Mouse (Mus musculus) midbrain, postnatal 0 days (tissue): ENCODE data around the gene Otop2. TPM values are rescaled to one million over a fixed set of nuclear protein-coding genes. Genes with fewer than 3 reads are reported as not detected.

ENCODE experiments used
- ATAC-seq: fragments of 200-750 bp; cut with Nextera tagmentation; 2 replicates; pipeline ENCODE4 v1.8.0; 2017; ENCODE audit warnings: moderate number of reproducible peaks, mild to moderate bottlenecking, moderate TSS enrichment, moderate library complexity; ENCODE audit not compliant: low FRiP score
- DNase-seq: peaks from one replicate; pipeline ENCODE4 v3.0.0-alpha.2; 2015; ENCODE audit warnings: low spot score
- H3K27ac ChIP-seq: fragments of 300-500 bp; sonication (generic); 2 replicates; pipeline ENCODE4 v1.5.1; 2014; ENCODE audit warnings: low read depth, mild to moderate bottlenecking, low read length, mixed read lengths
- H3K27me3 ChIP-seq: fragments of 300-500 bp; sonication (generic); 2 replicates; pipeline ENCODE4 v1.6.1; 2014; ENCODE audit warnings: low read length, control low read depth, mixed read lengths; ENCODE audit not compliant: insufficient read depth
- H3K36me3 ChIP-seq: fragments of 300-500 bp; sonication (generic); 2 replicates; pipeline ENCODE4 v1.6.1; 2014; ENCODE audit warnings: low read length, control low read depth, mixed read lengths; ENCODE audit not compliant: insufficient read depth
- H3K4me1 ChIP-seq: fragments of 300-500 bp; sonication (generic); 2 replicates; pipeline ENCODE4 v1.6.1; 2014; ENCODE audit warnings: mild to moderate bottlenecking, control low read depth, antibody characterized with exemption, low read length, mixed read lengths; ENCODE audit not compliant: insufficient read depth
- H3K4me2 ChIP-seq: fragments of 300-500 bp; sonication (generic); 2 replicates; pipeline ENCODE4 v1.6.1; 2014; ENCODE audit warnings: low read depth, mild to moderate bottlenecking, low read length, mixed read lengths; ENCODE audit not compliant: poor library complexity, severe bottlenecking
- H3K4me3 ChIP-seq: fragments of 300-500 bp; sonication (generic); 2 replicates; pipeline ENCODE4 v1.5.1; 2014; ENCODE audit warnings: low read depth, mild to moderate bottlenecking, low read length, moderate library complexity
- H3K9ac ChIP-seq: fragments of 300-500 bp; sonication (generic); replicated peaks from 2 replicates; pipeline ENCODE4 v1.6.1; 2014; ENCODE audit warnings: mild to moderate bottlenecking, low read length, moderate library complexity, mixed read lengths; ENCODE audit not compliant: poor library complexity, severe bottlenecking
- H3K9me3 ChIP-seq: fragments of 300-500 bp; sonication (generic); 2 replicates; pipeline ENCODE4 v1.6.1; 2016; ENCODE audit warnings: low read length, control low read depth
- CTCF ChIP-seq: IDR thresholded peaks from 2 replicates; pipeline ENCODE4 v1.5.1; 2016; ENCODE audit warnings: antibody characterized with exemption, mild to moderate bottlenecking
- WGBS: fragments of 180-500 bp; shearing (Covaris S2); extraction: QIAGEN DNeasy Blood & Tissue Kit; methylation state at CpG from one replicate; pipeline ENCODE4 v1.1.7; 2014; 5-methylcytosine and 5-hydroxymethylcytosine counted together
- polyA plus RNA-seq: library from polyadenylated mRNA; unstranded; fragments of >200 nt; fragmentation: Nextera tagmentation; extraction: Ambion mirVana; gene quantifications from 2 replicates; pipeline ENCODE4 v1.2.1, GENCODE M21; 2015
- total RNA-seq: library from RNA; depleted of rRNA; stranded (reverse); fragments of >200 nt; gene quantifications from 2 replicates; pipeline ENCODE4 v1.2.3, GENCODE M21; 2014

The Otop2 gene
- total and polyA plus RNA-seq, 2 experiments from 2014 or later, result 0.05 to 0.15 TPM

DNA sequence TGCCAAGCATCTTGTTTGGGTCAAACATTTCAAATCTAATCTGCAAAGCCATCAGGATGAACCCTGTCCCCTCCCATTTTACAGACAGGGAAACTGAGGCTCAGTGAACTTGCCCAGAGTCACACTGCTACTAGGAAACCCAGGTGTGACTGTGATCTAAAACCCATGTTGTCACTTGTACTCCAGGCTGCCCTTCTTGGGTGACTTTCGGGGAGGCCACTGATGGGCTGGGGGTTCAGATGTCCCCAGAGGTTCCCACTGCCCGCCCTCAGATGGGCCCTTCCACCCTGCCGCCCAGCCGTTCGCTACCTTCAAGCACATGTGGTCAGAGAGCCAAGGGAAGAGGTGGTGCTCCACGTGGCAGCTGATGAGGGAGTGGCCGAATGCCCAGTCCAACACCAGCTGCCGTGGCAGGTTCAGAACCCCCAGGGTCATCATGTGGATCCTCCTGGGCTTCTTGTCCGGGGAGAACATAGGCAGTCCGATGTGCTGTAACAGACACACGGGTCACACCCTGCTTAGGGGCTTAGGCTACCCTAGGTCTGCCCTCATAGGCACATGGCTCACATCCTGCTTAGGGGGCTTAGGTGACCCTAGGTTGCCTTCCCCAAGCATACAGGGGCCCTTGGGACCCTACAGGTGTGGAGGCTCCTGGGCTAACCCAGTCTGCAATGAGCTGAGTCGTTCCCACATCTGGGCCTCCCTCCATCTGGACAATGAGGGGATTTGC, 22.9 kb upstream of the Otop2 start:
- H3K4me1 ChIP-seq, result no peaks in the 10 kb centered on the region

DNA sequence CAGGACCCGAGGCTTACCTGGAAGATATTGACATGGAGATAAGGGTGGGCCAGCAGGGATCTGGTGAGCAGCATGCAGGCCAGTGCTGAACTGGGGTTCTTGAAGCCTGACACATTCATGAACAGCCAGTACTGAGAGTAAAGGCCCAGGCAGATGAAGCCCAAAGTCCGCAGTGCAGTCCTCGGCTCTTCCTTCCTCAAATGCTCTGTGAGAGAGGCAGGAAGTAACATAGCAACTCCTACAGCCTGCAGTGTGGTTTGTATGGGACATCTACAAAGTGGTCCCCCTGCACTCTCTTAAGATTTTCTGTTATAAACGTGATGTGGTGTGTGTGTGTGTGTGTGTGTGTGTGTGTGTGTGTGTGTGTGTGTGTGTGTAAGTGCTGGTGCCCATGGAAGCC, 21.7 kb upstream of the Otop2 start:
- Histone ChIP-seq H3K4me2 (no peak overlapping the region), H3K36me3 (no peaks in the 10 kb centered on the region), H3K9ac (no peak overlapping the region), H3K27me3 (no peaks in the 10 kb centered on the region), H3K27ac (no peak overlapping the region), H3K4me3 (no peak overlapping the region), H3K9me3 (no peaks in the 10 kb centered on the region), H3K4me1 (no peaks in the 10 kb centered on the region)
- TF ChIP-seq CTCF, result no peak
- no peak for ATAC-seq
- 79% methylated on average over 4 of the region's 4 CpGs for WGBS
- no peak for DNase-seq

More for the DNA sequence above, 22.9 kb upstream of the Otop2 start:
- Histone ChIP-seq H3K36me3 (no peaks in the 10 kb centered on the region), H3K4me3 (no peak overlapping the region), H3K27me3 (no peaks in the 10 kb centered on the region), H3K27ac (no peak overlapping the region), H3K9me3 (no peaks in the 10 kb centered on the region), H3K9ac (no peak overlapping the region), H3K4me2 (no peak overlapping the region)
- TF ChIP-seq CTCF, result no peak
- DNase-seq, result no peak
- 81% methylated on average over 12 of the region's 12 CpGs for WGBS
- ATAC-seq, result no peak

DNA sequence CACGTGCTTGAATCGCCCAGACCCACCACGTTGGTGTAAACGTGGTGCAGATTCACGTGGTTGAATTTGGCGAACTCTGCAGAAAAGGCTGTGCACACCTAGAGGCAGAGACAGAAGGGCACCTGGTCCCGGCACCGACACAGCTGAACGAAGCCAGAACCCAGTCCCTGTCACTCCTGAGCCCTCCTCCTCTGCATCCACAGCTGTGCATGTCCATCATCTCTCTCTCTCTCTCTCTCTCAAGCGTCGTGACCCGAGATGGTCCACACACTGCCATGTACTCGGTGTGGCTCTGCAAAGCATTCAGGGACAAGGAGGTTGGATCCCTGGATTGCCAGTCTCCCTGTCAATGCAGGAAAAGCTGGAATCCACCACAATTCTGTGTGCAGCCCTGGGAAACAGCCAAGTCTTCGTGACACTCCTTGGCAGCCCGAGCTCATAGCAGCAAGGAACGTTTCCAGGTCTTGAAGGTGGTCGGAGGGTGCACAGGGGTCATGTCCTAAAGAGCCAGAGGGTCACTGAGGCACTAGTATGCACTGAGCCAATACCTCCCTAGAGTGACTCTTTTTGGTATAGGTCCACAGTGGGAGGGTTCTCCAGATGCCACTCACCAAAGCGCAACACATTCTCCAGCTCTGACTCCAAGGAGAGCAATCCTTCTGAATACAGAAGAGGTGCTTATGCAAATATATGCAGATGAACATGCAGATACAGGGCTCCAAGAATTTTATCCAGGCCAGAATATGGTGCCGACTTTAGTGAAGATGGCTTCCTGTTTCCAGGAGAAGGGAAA, 20.6 kb upstream of the Otop2 start:
- no peaks in the 10 kb centered on the region for H3K9me3 ChIP-seq
- 66% methylated on average over 19 of the region's 19 CpGs for WGBS
- H3K27ac ChIP-seq, result peak overlapping the region; percentile 52
- no peak for TF ChIP-seq CTCF
- no peak overlapping the region for H3K9ac ChIP-seq
- H3K4me2 ChIP-seq, result no peak overlapping the region
- peak; percentile 42; the same call in 1 of the 2 replicates for ATAC-seq
- DNase-seq, result peak; percentile 49
- H3K4me3 ChIP-seq, result no peak overlapping the region
- no peaks in the 10 kb centered on the region for H3K27me3 ChIP-seq
- H3K4me1 ChIP-seq, result no peaks in the 10 kb centered on the region
- no peaks in the 10 kb centered on the region for H3K36me3 ChIP-seq

GRCm38 (mm10) chr11:115287386-115287785, 19.6 kb upstream of the Otop2 start:
- no peaks in the 10 kb centered on the region for H3K9me3 ChIP-seq
- no peak overlapping the region for H3K4me2 ChIP-seq
- no peak overlapping the region for H3K4me3 ChIP-seq
- no peak overlapping the region for H3K9ac ChIP-seq
- no peak overlapping the region for H3K27ac ChIP-seq
- WGBS, result 86% methylated on average over 5 of the region's 5 CpGs
- TF ChIP-seq CTCF, result no peak
- no peaks in the 10 kb centered on the region for H3K36me3 ChIP-seq
- no peak for DNase-seq
- no peaks in the 10 kb centered on the region for H3K4me1 ChIP-seq
- no peak for ATAC-seq
- H3K27me3 ChIP-seq, result no peaks in the 10 kb centered on the region

DNA sequence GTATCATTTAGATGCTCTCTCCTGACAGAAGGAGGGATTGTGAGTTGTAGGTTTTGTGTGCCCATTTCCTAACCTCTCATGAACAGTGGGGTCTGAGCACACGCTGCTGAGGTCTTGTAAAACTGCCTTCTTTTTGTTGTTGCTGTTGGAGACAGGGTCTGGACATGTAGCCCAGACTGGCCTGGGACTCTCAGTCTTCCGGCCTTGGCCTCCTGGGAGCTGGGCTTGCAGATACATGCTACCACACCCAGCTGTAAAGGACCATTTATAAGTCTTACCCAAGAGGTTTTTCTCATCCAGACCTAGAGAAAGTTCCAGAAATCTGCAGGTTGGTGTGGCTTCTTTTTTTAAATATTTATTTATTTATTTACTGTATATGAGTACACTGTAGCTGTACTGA, 18.7 kb upstream of the Otop2 start:
- Histone ChIP-seq H3K27ac (no peak overlapping the region), H3K4me2 (no peak overlapping the region), H3K27me3 (no peaks in the 10 kb centered on the region), H3K36me3 (no peaks in the 10 kb centered on the region), H3K9me3 (no peaks in the 10 kb centered on the region), H3K4me3 (no peak overlapping the region), H3K9ac (no peak overlapping the region), H3K4me1 (no peaks in the 10 kb centered on the region)
- DNase-seq (no peak), ATAC-seq (no peak)
- TF ChIP-seq CTCF, result no peak
- WGBS, result 81% methylated on average over 2 of the region's 2 CpGs

DNA sequence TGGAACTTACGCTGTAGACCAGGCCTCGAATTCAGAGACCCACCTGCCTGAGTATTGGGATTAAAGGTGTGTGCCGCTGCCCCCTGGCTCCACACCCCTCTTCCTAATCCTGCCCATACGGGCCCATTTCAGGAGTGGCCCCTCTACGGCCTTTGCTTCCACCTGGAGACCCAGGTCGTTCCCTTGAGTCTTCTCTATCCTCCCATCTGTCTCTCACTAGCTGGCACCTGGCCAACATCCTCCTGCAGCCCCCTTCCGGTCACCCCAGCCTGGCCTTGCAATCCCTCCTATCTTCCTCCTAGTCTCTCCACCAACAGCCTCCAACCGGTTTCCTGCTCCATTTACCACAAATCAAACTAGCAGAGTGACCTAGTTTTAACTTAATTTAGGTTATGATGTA, 17.1 kb upstream of the Otop2 start:
- 84% methylated on average over 8 of the region's 8 CpGs for WGBS
- H3K27ac ChIP-seq, result no peak overlapping the region
- H3K9ac ChIP-seq, result no peak overlapping the region
- H3K27me3 ChIP-seq, result no peaks in the 10 kb centered on the region
- no peak for TF ChIP-seq CTCF
- H3K9me3 ChIP-seq, result no peaks in the 10 kb centered on the region
- no peaks in the 10 kb centered on the region for H3K36me3 ChIP-seq
- no peak overlapping the region for H3K4me2 ChIP-seq
- H3K4me3 ChIP-seq, result no peak overlapping the region
- no peak for ATAC-seq
- no peak for DNase-seq
- no peaks in the 10 kb centered on the region for H3K4me1 ChIP-seq
